Mouse (Mus musculus): ENCODE data around the gene Nfkbil1.

DNA sequence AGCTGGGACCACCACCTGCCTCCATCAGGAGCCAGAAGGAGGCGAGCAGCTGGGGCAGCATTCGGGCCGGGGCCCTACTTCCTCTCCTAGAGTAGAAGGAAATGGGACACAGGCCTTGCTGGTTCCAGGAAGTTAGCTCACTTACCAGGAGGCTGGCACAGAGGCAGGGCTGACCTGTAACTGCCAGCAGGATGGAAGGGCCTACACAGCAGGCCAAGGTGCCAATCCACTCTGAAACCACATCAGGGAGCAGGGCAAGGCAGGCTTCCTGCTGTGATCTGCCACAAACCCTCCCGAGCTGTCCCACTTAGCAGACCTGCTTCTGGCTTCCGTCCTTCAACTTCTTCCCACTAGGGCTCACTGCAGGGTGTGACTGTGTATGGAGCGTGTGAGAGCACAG, 13.3 kb downstream of the Nfkbil1 start:
- TF ChIP-seq POLR2A (IDR thresholded peaks at IDR 0.05; ENCODE audit: low read depth, low read length) (no peak), CTCF (IDR thresholded peaks at IDR 0.05; ENCODE audit: extremely low read depth, insufficient read depth, insufficient read length, insufficient replicate concordance) (no peak)

Measured in spleen, adult 2 months (tissue).